Mouse (Mus musculus): ENCODE measurements around the gene Atg5. TPM values are rescaled to one million over a fixed set of nuclear protein-coding genes. Genes with fewer than 3 reads are reported as not detected.
"Not testable (repeated sequence)": the region's sequence is repeated elsewhere in the genome, so short reads cannot be mapped to it uniquely, and the experiment has no call there.

Atg5 gene
- total RNA-seq, 2 experiments from 2014 or later: 34.7 to 37.4 TPM

- ATAC-seq (ENCODE audit: poor library complexity, severe bottlenecking): no peak
Observed at GRCm38 (mm10) chr10:44309250-44309649, 41.1 kb downstream of the Atg5 start.

- no peak for ATAC-seq (ENCODE audit: poor library complexity, severe bottlenecking)
Observed at GRCm38 (mm10) chr10:44315276-44315675, 47.1 kb downstream of the Atg5 start.

GRCm38 (mm10) chr10:44316280-44317270 lies 48.4 kb downstream of the Atg5 start:
- ATAC-seq (ENCODE audit: poor library complexity, severe bottlenecking): no peak

DNA sequence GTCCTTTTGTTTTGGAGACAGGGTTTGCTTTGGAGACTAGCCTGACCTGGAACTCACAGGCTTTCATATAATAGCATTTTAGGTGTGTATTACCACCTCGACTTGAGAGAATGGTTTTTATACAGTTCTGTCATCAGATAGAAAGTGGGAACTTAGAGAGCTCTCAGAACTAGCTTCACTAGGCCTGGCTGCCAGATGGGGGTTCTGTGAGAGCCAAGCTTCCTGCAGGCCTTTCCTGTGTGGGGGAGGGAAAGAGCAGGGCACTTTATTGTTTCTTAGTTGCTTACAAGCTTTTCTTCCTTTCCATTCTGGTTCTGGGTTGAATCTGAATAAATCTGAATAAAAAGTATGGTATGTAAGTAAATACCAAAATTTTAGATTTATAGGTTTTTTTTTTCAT lies 54.0 kb downstream of the Atg5 start:
- ATAC-seq (ENCODE audit: poor library complexity, severe bottlenecking): no peak

GRCm38 (mm10) chr10:44323070-44323775 lies 55.1 kb downstream of the Atg5 start:
- ATAC-seq (ENCODE audit: poor library complexity, severe bottlenecking): no peak

DNA sequence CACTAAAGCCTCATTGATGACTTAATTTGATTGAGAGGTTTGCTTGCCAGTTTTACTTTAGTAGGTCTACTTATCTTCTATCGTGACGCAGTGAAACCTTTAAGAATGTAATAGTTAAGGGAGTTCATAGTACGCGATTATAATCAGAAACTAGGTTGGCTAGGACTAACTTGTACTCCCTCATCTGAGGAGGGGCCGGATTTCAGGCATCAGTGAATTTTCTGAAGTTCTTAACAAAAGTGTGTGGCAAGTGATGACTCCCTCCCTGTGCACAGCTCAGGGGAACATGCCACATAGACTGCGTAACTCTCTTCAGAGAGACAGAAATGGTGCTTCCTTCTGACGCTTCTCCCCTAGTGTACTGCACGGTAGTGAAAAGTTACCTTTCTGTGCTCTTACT lies 55.7 kb downstream of the Atg5 start:
- ATAC-seq (ENCODE audit: poor library complexity, severe bottlenecking): no peak

DNA sequence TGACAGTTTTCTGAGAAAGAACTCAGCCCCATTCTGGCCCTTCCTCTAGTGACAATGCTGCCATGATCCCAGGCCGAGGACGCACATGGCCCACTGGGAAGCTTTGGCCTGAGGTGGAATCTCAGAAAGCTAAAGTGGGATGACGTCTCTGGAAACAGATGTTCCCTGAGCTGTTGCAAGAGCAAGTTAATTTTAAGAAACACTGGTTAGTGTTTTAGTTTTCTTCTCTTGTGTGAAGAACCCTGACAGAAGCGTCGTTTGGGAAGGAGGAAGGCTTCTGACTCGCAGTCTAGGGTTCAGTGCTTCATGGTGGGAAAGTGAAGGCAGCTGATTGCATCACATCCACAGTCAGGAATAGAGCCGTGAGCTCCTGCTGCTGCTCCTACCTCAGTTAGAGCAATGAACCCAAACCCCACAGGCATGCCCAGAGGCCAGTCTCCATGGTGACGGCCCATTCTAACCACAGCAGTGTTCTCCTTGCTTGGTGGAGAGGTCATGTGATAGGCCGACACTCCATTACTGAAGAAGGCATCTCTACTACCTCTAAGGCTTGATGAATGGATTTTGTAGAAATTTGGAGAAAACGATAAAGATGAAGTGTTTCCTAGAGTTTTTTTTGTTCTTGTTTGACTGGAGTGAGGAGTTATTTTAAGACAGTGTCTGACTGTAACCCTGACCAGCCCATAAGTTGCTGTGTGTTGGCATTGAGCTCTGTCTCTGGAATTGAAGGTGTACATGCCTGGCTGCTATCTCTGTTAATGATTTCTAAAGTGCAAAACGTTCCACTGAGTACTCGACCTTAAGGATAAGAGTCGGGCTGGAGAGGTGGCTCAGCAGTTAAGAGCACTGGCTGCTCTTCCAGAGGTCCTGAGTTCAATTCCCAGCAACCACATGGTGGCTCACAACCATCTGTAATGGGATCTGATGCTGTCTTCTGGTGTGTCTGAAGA lies 57.7 kb downstream of the Atg5 start:
- ATAC-seq (ENCODE audit: poor library complexity, severe bottlenecking): peak; percentile 14; the same call in 1 of the 2 replicates

DNA sequence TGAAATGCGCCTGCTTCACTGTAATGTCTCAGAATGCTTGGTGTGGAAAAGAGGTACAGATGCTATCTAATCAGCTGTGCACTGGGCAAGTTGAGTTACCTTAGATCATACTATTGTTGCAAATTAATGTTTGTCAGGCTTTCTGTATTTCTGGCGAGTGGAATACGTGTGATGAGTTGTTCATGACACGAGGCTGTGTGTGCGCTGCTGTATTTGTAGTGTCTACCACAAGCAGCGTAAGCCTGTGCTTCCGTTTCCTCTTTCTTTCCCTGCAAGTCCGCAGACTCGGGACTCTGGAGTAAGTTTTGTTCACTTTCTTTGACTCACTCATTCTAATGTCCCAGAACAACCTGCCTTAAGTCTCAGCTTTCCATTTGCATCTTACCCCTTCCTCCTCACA lies 58.9 kb downstream of the Atg5 start:
- ATAC-seq (ENCODE audit: poor library complexity, severe bottlenecking): peak; percentile 87

GRCm38 (mm10) chr10:44328347-44328746 lies 60.2 kb downstream of the Atg5 start:
- ATAC-seq (ENCODE audit: poor library complexity, severe bottlenecking): no peak

DNA sequence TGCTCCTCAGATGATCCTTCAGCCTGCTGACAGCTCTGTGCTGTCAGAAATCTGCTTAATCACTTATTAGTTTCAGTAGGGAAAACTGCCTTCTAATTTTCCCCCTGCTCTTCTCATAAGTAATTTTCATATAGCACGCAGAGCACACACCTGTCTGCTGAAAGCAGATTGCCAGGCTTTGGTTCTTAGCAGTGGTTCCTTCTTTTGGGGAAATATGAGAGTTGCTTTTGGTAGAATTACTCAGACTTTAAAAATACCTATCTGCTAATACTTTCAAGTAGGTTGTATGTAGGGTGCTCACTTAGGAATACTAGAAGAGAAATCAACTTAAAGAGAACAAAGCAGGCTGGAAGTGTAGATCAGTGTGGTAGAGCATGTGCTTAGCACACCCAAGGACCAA lies 62.6 kb downstream of the Atg5 start:
- no peak for ATAC-seq (ENCODE audit: poor library complexity, severe bottlenecking)

DNA sequence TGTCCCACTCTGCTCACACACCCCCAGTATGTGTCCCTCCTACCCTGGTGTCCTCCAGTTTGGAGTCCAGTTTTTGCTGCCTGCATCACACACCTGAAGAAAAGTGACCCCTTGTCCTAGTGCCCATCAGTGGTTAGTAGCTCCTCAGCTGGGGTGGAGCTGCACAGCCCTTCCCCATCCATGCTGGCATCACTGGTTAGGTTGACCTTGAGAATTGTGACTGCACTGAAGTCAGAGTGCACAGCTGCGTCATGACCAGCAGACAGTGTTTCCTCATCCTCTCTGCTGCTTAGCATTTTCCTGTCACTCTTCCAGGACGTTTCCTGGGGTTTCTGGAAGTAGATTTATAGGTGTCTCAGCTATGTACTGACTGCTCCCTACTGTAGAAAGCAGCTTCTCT lies 63.3 kb downstream of the Atg5 start:
- no peak for ATAC-seq (ENCODE audit: poor library complexity, severe bottlenecking)

DNA sequence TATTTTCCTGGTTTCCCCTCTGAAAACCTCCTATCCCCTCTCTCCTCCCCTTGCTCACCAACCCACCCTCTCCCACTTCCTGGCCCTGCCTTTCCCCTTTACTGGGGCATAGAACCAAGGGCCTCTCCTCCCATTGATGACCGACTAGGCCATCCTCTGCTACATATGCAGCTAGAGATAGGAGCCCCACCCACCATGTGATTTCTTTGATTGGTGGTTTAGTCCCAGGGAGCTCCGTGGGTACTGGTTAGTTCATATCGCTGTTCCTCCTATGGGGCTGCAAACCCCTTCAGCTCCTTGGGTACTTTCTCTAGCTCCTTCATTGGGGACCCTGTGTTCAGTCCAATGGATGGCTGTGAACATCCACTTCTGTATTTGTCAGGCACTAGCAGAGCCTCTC lies 64.5 kb downstream of the Atg5 start:
- ATAC-seq (ENCODE audit: poor library complexity, severe bottlenecking): not testable (repeated sequence)

- not testable (repeated sequence) for ATAC-seq (ENCODE audit: poor library complexity, severe bottlenecking)
Observed at GRCm38 (mm10) chr10:44336641-44337382, 68.7 kb downstream of the Atg5 start.

GRCm38 (mm10) chr10:44338571-44338970 lies 70.4 kb downstream of the Atg5 start:
- ATAC-seq (ENCODE audit: poor library complexity, severe bottlenecking): no peak

DNA sequence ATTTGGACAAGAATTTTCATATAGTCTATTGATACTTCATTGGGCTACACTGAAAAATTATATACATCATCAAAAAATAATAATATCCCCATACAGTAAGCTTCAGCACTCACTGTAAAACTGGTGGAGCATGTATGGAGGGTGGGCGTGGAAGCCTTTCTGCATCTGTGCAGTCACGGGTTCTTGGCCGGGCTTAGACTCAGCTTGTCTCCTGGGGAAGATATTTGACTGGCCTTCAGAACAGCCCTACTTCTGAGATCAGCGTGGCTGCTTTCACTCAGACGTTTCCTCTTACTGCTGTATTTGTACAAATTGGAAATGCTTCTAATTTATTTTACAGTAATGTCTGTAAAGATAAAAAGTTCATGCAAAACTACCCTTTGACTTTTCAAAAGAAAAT lies 71.2 kb downstream of the Atg5 start:
- no peak for ATAC-seq (ENCODE audit: poor library complexity, severe bottlenecking)

GRCm38 (mm10) chr10:44340928-44341327 lies 72.8 kb downstream of the Atg5 start:
- no peak for ATAC-seq (ENCODE audit: poor library complexity, severe bottlenecking)

DNA sequence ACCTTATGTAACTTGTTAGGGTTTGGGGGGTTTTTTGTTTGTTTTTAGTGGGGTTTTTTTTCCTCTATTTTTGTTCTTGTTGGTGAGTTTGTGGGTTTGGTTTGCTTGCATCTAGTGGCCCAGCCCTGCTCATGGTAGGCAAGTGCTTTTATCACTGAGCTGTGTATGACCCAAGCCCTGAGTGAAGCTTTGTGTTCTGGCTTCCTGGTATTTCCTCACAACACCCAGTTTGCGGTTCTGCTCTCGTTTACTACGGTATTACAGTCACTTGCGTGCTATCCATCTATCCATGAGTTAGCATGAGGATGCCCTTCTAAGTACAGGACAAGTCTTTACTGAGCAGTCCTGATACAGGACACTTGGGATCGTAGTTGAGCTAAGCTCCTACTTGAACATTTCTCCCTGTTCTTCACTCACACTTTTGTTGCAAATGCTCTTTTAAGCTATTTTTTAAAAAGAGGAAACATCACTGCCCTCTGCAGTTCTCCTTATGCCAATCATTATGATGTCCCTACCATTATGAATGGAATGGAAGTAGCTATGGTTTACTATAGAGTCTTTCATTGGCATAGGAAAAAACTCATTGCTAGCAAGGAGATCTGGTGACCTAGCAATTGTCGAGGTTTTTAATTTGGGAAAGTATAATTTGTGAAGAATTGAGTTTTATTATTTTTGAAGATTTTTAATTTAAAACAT lies 73.8 kb downstream of the Atg5 start:
- peak; percentile 88 for ATAC-seq (ENCODE audit: poor library complexity, severe bottlenecking)

- ATAC-seq (ENCODE audit: poor library complexity, severe bottlenecking): no peak
Observed at GRCm38 (mm10) chr10:44343351-44343750, 75.2 kb downstream of the Atg5 start.

GRCm38 (mm10) chr10:44347549-44348172 lies 79.5 kb downstream of the Atg5 start:
- ATAC-seq (ENCODE audit: poor library complexity, severe bottlenecking): peak; percentile 45
